Mouse (Mus musculus) kidney, adult 2 months (tissue): ENCODE results near the gene Stmn1. TPM values are rescaled to one million over a fixed set of nuclear protein-coding genes. Genes with fewer than 3 reads are reported as not detected.

Experiments
- DNase-seq: peaks from one replicate; pipeline ENCODE4 v3.0.0; 2021
- H3K27ac ChIP-seq: fragments of 200-500 bp; 2 replicates; pipeline ENCODE4 v1.5.1; 2012; ENCODE audit warnings: low read depth, low read length, control low read depth, inconsistent platforms; ENCODE audit not compliant: insufficient read depth
- H3K27me3 ChIP-seq: fragments of 200-500 bp; replicated peaks from 2 replicates; pipeline ENCODE4 v1.6.1; 2012; ENCODE audit warnings: mild to moderate bottlenecking, moderate library complexity, low read length, inconsistent platforms; ENCODE audit not compliant: control insufficient read depth, insufficient read depth
- H3K36me3 ChIP-seq: fragments of 200-500 bp; 2 replicates; pipeline ENCODE4 v1.6.1; 2012; ENCODE audit warnings: mild to moderate bottlenecking, moderate library complexity, low read length, inconsistent platforms; ENCODE audit not compliant: control insufficient read depth, insufficient read depth
- H3K4me1 ChIP-seq: fragments of 200-500 bp; 2 replicates; pipeline ENCODE4 v1.6.1; 2011; ENCODE audit warnings: low read length; ENCODE audit not compliant: control insufficient read depth, insufficient read depth
- H3K4me3 ChIP-seq: fragments of 200-500 bp; 2 replicates; pipeline ENCODE4 v1.5.1; 2011; ENCODE audit warnings: mild to moderate bottlenecking, low read depth, low read length, control low read depth; ENCODE audit not compliant: insufficient read depth
- CTCF ChIP-seq: fragments of 200-500 bp; conservative IDR thresholded peaks from 2 replicates; pipeline ENCODE4 v1.5.1; 2011; ENCODE audit warnings: low read depth, mild to moderate bottlenecking, control low read depth, low read length, moderate library complexity, mixed read lengths; ENCODE audit not compliant: insufficient read depth, insufficient read length
- POLR2A ChIP-seq: fragments of 200-500 bp; IDR thresholded peaks from one replicate; pipeline ENCODE4 v1.6.1; 2011; ENCODE audit warnings: low read depth, low read length, control low read depth
- WGBS: fragments of 180-500 bp; shearing (Covaris S2); methylation state at CpG from one replicate; pipeline ENCODE4 v1.1.7; 2018; 5-methylcytosine and 5-hydroxymethylcytosine counted together
- polyA plus RNA-seq: library from polyadenylated mRNA; depleted of rRNA; stranded (reverse); fragments of >200 nt; gene quantifications from 2 replicates; pipeline ENCODE4 v1.2.3, GENCODE M21; 2012

The Stmn1 gene
- polyA plus RNA-seq, 1 experiment = 24.9 TPM

DNA sequence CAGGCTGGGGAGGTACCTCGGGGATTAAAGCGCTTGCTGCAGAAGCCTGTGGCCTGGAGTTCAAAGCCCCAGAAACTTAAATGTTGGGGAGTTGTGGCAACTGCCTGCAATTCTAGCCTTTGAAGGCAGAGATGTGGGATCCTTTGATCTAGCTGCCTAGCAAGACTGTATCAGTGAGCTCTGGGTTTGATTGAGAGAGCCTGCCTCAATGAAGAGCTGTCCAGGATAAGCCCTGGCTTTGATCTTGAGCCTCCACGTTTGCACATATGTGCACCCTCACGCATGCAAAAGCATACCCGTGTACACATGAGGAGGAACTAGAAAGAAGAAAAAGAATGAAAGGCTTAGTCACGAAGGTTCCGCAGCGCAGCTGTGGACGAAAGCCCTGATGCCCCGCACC lies 31.5 kb upstream of the Stmn1 start:
- Histone ChIP-seq H3K4me1 (no peaks in the 10 kb centered on the region), H3K27ac (no peak overlapping the region), H3K27me3 (no peaks in the 10 kb centered on the region), H3K4me3 (no peak overlapping the region), H3K36me3 (no peaks in the 10 kb centered on the region)
- 78% methylated on average over 10 of the region's 10 CpGs for WGBS
- no peak for TF ChIP-seq CTCF
- TF ChIP-seq POLR2A = no peak
- DNase-seq = no peak

DNA sequence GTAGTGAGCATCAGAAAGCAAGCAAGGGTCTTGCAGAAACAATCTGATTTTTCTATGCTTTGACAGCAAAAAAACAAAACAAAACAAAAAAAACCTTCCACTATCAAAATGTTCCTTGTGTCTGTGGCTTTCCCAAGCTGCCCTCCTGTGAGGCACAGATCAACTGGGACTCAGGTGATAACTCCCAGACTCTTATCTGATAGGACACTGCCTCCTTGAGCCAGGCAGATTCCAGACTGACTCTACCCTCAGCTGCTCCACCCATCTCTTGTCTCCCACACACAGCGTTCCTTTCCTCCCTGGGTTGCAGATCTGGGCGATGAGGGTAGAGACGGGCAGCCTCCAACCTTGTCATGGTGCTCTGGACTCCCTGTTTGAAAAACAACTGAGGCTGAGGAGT lies 29.0 kb upstream of the Stmn1 start:
- WGBS = 70% methylated on average over 3 of the region's 3 CpGs
- no peak overlapping the region for H3K27ac ChIP-seq
- H3K36me3 ChIP-seq = no peaks in the 10 kb centered on the region
- no peak for TF ChIP-seq POLR2A
- no peak for TF ChIP-seq CTCF
- H3K27me3 ChIP-seq = no peaks in the 10 kb centered on the region
- DNase-seq = no peak
- no peak overlapping the region for H3K4me3 ChIP-seq
- no peaks in the 10 kb centered on the region for H3K4me1 ChIP-seq

DNA sequence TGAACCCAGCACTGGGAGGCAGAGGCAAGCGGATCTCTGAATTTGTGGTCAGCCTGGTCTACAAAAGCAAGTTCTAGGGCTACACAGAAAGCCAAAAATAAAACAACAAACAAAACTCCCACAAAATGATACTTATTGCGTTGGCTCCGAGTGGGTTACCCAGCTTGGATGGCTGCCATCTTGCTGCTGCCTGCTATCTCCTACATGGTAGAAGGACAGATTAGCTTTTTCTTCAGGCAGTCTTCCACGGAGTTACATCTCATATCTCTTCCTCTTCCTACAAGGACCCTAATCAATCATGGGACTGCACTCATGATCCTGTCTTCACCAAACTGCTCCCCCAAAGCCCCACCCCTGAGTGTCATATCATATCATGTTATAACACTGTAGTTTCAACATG lies 28.2 kb upstream of the Stmn1 start:
- 81% methylated on average over 4 of the region's 4 CpGs for WGBS
- DNase-seq = no peak
- Histone ChIP-seq H3K4me1 (no peaks in the 10 kb centered on the region), H3K36me3 (no peaks in the 10 kb centered on the region), H3K27me3 (no peaks in the 10 kb centered on the region), H3K27ac (no peak overlapping the region), H3K4me3 (no peak overlapping the region)
- TF ChIP-seq POLR2A = no peak
- no peak for TF ChIP-seq CTCF

DNA sequence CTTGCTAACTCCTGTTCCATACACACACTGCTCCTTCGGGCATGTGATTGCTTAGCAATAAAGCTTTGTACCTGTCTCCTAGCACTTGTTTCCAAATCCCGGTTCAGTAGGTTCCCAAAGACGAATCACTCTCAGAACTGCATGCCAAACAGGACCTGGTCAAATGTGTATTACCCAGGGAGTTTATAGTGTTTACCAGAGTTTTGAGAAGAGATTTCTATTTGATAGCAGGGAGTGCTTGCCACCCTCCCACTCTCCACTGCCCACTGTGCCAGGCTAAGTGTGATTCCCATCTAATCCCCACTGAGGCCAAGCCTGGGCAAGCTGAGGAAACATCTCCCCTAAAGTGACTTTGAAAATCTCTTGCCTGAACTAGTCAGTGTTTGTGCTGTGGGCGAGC lies 25.9 kb upstream of the Stmn1 start:
- DNase-seq = no peak
- H3K27ac ChIP-seq = no peak overlapping the region
- H3K36me3 ChIP-seq = no peaks in the 10 kb centered on the region
- H3K4me1 ChIP-seq = no peaks in the 10 kb centered on the region
- H3K27me3 ChIP-seq = no peaks in the 10 kb centered on the region
- 85% methylated on average over 4 of the region's 4 CpGs for WGBS
- TF ChIP-seq POLR2A (no peak), CTCF (no peak)
- H3K4me3 ChIP-seq = no peak overlapping the region

DNA sequence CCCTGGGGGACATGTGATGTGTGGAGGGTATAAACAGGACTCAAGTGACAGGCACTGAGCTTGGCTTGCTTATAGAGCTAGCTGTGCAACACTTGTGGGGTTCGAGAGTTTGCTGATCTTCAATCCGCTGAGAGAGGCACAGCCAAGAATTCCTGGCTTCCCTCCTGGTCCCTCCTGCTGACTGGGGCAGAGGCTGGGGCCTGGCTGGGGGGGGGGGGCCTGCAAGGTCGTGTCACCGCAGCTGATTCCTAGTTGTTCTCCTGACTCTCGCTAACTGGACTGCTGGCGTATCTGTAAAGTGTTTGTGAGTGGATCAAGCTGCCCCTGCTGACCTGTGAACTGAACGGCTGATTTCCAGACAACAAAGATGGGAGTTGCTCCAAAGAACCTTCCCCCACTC lies 24.5 kb upstream of the Stmn1 start:
- Histone ChIP-seq H3K4me1 (no peaks in the 10 kb centered on the region), H3K27me3 (no peaks in the 10 kb centered on the region), H3K4me3 (no peak overlapping the region), H3K36me3 (no peaks in the 10 kb centered on the region), H3K27ac (no peak overlapping the region)
- DNase-seq = no peak
- 63% methylated on average over 7 of the region's 7 CpGs for WGBS
- TF ChIP-seq CTCF (no peak), POLR2A (no peak)

DNA sequence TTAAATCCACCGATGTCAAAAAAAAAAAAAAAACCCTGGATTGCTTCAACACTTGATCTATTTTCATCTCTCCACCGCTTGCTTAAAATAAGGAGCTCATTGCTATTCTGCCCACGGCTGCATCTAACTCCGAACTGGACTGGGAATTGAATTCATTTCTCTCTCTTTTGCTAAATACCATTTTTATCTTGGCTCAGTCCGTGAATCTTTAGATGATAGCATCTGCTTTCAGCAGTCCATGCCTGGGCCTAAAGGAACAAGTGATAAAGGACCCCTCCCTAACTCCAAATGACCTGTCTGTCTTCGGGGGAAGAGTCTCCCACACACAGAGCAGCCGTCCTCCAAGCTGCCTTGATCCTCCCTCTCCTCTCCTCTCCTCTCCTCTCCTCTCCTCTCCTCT lies 23.2 kb upstream of the Stmn1 start:
- 63% methylated on average over 7 of the region's 7 CpGs for WGBS
- Histone ChIP-seq H3K4me3 (no peak overlapping the region), H3K36me3 (no peaks in the 10 kb centered on the region), H3K27ac (no peak overlapping the region), H3K27me3 (no peaks in the 10 kb centered on the region), H3K4me1 (no peaks in the 10 kb centered on the region)
- TF ChIP-seq POLR2A (no peak), CTCF (no peak)
- no peak for DNase-seq

DNA sequence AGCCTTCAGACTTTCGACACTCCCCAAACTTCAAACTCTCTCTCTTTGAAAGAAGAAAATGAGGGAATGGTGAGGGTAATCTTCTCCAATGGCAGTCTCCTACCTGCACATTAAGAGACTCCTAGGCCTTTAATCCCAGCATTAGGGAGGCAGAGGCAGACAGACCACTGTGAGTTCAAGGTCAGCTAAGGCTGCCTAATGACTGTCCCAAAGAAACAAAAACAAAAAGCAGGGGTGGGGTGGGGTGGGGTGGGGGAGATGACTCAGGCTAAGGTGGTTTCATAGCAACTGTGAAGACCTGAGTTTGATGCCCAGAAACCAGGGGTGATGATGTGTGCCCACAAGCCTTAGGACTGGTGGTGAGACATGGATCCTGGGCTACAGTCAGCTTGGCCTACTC lies 22.6 kb upstream of the Stmn1 start:
- Histone ChIP-seq H3K4me3 (no peak overlapping the region), H3K36me3 (no peaks in the 10 kb centered on the region), H3K27ac (no peak overlapping the region), H3K4me1 (no peaks in the 10 kb centered on the region), H3K27me3 (no peaks in the 10 kb centered on the region)
- TF ChIP-seq CTCF = no peak
- TF ChIP-seq POLR2A = no peak
- no peak for DNase-seq
- WGBS = 86% methylated on average over 1 of the region's 1 CpGs

DNA sequence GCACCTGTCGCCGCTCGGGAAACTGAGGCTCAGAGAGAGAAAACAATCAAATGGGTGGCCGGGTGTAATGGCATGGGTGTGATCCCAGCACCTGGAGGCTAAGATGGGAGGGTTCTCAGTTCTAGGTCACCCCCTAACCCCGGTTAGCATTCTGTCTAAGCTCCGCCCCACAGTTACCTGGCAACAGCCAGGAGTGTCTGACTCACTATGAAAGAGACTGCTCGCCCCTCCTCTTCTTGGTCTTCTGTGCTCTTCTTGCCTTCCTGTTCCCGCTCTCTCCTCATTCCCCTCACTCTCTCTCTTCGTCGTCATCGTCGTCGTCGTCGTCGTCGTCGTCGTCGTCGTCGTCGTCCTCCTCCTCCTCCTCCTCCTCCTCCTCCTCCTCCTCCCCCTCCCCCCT lies 20.2 kb upstream of the Stmn1 start:
- no peak for DNase-seq
- TF ChIP-seq POLR2A = no peak
- TF ChIP-seq CTCF = no peak
- Histone ChIP-seq H3K36me3 (no peaks in the 10 kb centered on the region), H3K27ac (no peak overlapping the region), H3K4me1 (no peaks in the 10 kb centered on the region), H3K4me3 (no peak overlapping the region), H3K27me3 (no peaks in the 10 kb centered on the region)
- 49% methylated on average over 23 of the region's 23 CpGs for WGBS
